Mouse (Mus musculus): ENCODE data around the gene Gpr3.

- TF ChIP-seq POLR2A (IDR thresholded peaks at IDR 0.05; ENCODE audit: insufficient read length, low read depth) (no peak), TCF12 (IDR thresholded peaks at IDR 0.05; ENCODE audit: insufficient read depth, poor library complexity, severe bottlenecking) (no peak)
These were observed 15.3 kb upstream of the Gpr3 start for GRCm38 (mm10) chr4:133227636-133228035.

All from myocyte (in vitro differentiated cells).